Mouse (Mus musculus): ENCODE measurements around the gene Dnttip1.

GRCm38 (mm10) chr2:164744987-164745386 is 796 bp upstream of the Dnttip1 start:
- TF ChIP-seq CTCF (IDR thresholded peaks at IDR 0.05; ENCODE audit: low read depth, low read length) (no peak), POLR2A (IDR thresholded peaks at IDR 0.05; ENCODE audit: borderline replicate concordance, low read depth, low read length) (no peak)
